Mouse (Mus musculus): ENCODE data around the gene Zfp422. TPM values are rescaled to one million over a fixed set of nuclear protein-coding genes. Genes with fewer than 3 reads are reported as not detected.
"Not testable (repeated sequence)": the region's sequence is repeated elsewhere in the genome, so short reads cannot be mapped to it uniquely, and the experiment has no call there.

The Zfp422 gene
- total RNA-seq, 2 experiments from 2014 or later: 42.0 to 49.9 TPM

DNA sequence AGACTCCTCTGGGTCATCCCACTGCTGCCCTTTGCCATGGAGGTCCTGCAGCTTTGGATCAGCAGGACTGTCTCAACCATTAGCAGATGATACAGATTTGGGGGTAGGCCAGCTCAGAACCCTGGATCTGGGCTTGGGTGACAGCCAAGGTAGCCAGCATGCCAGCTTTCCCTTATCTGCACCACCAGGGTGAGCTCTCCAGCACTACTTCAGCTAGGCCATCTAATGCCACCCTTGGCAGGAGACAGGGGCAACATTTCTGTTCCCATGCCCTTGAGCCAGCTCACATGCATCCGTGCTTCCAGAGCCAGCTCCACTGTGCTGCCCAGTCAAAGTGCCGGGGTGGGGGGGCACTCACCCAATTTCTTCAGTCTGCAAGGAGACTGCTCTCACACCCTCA is 13.1 kb downstream of the Zfp422 start:
- DNase-seq: no peak
- intact Hi-C loops (cut with DNase I): no loop called here

- DNase-seq: no peak
- intact Hi-C loops (cut with DNase I): no loop called here
Observed at GRCm38 (mm10) chr6:116607230-116607629, 21.6 kb downstream of the Zfp422 start.

DNA sequence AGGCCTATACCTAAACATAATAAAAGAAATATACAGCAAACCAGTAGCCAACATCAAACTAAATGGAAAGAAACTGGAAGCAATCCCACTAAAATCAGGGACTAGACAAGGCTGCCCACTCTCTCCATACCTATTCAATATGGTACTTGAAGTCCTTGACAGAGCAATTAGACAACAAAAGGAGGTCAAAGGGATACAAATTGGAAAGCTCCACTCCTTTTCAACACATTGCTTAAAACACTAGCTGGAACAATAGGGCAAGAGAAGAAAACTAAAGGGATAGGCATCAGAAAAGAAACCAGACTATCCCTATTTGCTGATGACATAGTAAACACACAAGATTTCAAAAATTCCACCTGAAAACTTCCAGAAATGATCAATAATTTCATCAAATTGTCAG is 27.8 kb downstream of the Zfp422 start:
- intact Hi-C loops (cut with DNase I); DNase-seq: not testable (repeated sequence)

GRCm38 (mm10) chr6:116584095-116584494 is 44.7 kb downstream of the Zfp422 start, which contains the start of gene Olfr215:
Gene Olfr215 (minus strand): TSS chr6:116584195.
- no peak for DNase-seq
- intact Hi-C loops (cut with DNase I): no loop called here

Small RNA genes within 50 kb of the gene (microRNA-seq; reads per million reads assigned to microRNA genes)
- not detected for gene Mir7043

Other genes with a start within 250 kb of the Zfp422 start
- gene Alox5, start 167.8 kb downstream of the Zfp422 start, total RNA-seq (2021): 1 to 10 TPM; 1.3 to 1.4 TPM
- not detected for gene Olfr211, start 139.9 kb downstream of the Zfp422 start, total RNA-seq (2021)
- gene Olfr212, start 122.5 kb downstream of the Zfp422 start, total RNA-seq (2021): under 1 TPM; 0.14 to 0.20 TPM
- gene Olfr213, start 90.5 kb downstream of the Zfp422 start, total RNA-seq (2021): not detected
- 1 to 10 TPM; 2.5 to 3.9 TPM for gene Gm5580, start 77.9 kb downstream of the Zfp422 start, total RNA-seq (2021)
- not detected for gene Olfr214, start 74.8 kb downstream of the Zfp422 start, total RNA-seq (2021)
- not detected for gene Olfr215, start 44.8 kb downstream of the Zfp422 start, total RNA-seq (2021)
- gene Depp1, start 21.6 kb upstream of the Zfp422 start, total RNA-seq (2021): 1 to 10 TPM in 1 of 2 experiments, under 1 TPM in 1; 0.54 to 2.7 TPM
- 1 to 10 TPM; 2.9 to 3.4 TPM for gene Rassf4, start 45.0 kb upstream of the Zfp422 start, total RNA-seq (2021)
- gene Tmem72, start 87.9 kb upstream of the Zfp422 start, total RNA-seq (2021): under 1 TPM; 0.12 to 0.22 TPM

Data from left cerebral cortex, postnatal 4 days (tissue).